Mouse (Mus musculus) neural tube, embryonic 10.5 days (tissue): ENCODE measurements around the gene Meis1.

ENCODE experiments used
- DNase-seq: peaks from one replicate; pipeline ENCODE4 v3.0.0-alpha.2; 2017; ENCODE audit warnings: low spot score; ENCODE audit errors: extremely low spot score

The Meis1 gene

GRCm38 (mm10) chr11:19014441-19015161, 4.2 kb downstream of the Meis1 start:
- peak; percentile 65 for DNase-seq

- no peak for DNase-seq
Observed at GRCm38 (mm10) chr11:19014113-19014440, 4.7 kb downstream of the Meis1 start.

DNA sequence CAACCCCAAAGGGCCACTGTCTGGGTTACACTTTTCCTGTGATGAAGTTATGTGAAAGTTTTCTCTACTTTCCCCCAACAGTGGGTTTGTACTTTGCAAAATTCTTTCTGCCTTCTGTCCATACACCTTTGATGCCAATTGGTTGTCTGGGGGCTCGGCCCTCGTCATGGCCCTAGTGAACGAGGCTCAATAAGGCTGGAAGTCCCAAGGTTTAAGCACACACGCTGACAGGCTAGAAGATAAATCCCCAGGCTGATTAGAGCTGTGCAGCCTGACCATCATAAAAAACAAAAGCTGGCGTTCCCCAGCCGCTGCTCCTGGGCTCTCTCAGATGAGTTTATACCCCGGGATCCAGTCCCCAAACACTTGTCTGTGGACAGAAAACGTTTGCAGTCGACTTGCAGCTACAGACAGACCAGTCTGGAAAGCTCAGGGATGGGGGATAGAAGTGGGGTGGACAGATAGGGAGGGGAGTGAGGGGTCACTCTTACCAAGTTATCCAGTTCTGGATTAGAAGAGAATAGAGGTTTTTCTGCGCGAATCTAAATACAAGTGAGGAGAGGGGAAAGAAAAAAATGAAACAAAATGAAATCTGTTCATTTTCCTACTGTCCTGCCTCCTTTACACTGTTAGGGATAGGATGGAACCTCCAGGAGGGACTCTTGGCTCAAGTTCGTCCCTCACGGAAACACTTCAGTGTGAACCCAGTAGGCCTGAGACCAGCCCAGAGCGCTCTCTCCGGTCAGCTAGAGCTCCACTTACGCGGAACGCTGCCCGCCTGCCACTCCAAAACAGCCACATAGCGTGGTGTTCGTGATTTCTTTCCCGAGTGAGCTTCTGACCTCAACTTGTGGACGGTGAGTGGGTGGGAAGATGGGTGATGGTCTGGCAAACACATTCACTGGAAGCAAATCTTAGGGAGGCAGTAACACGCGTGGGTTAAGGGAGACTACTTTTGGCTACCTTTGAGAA, 5.4 kb downstream of the Meis1 start:
- DNase-seq: peak; percentile 70

DNA sequence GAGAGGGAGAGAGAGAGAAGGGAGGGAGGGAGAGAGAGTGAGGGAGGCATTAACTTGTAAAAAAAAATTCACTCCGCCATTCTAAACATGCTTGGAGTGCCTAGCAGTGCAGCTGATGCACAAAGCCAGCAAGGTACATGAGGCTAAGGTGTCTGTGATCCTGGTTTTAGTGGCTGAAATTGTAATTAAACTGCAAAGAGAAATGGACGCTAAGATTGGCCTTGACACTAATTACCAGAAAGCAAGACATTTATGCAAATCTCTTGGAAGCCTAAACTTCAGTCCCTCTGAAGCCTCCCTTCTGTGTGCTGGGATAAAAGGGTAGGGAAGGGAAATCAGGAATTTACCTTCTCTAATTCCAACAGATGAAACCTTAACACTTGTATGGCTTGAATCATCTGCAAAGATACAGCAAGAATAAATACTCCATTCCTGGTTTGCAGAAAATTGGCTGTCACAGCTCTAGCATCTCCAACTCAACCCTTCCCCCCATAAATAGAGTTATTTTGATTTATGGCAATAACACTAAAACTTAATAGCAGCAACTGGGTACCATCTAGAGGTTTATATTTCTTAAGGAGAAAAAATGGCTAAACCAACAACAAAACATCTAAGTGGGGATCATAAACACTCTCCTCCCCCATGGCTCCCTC, 6.2 kb downstream of the Meis1 start:
- DNase-seq: no peak

GRCm38 (mm10) chr11:19012001-19012400, 6.8 kb downstream of the Meis1 start:
- no peak for DNase-seq

DNA sequence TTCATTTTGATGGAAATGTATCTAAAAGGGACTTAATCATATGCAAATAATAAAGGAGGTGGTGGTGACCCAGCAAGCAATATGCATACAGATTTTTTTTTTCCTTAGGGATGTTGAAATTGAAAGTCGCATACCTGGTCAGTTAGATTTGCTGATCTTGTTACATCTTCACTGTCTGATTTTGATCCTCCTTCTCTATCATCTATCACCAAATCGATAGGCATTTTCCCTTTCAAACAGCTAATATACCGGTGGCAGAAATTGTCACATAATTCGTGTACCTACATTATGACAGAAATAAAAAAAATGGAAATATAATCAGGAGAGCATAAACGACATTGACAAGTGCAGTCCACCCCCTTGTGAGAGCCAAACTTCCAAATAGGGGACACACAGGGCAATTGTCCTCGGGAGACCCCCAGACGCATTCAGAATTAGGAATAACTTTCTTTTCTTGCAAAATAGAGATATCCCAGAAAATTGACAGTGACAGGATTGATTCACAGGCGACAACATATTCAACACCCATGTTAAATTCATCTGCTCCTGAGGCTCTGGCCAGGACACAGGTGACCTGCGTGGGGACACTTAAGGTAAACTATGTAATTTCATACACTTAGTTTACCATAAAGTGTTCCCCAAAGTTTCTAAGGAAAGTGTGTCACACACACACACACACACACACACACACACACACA, 7.5 kb downstream of the Meis1 start:
- no peak for DNase-seq

GRCm38 (mm10) chr11:19010396-19010811, 8.4 kb downstream of the Meis1 start:
- peak; percentile 58 for DNase-seq

GRCm38 (mm10) chr11:19009536-19010395, 9.0 kb downstream of the Meis1 start:
- DNase-seq: peak; percentile 42

GRCm38 (mm10) chr11:19008610-19009384, 10.0 kb downstream of the Meis1 start:
- peak; percentile 49 for DNase-seq

DNA sequence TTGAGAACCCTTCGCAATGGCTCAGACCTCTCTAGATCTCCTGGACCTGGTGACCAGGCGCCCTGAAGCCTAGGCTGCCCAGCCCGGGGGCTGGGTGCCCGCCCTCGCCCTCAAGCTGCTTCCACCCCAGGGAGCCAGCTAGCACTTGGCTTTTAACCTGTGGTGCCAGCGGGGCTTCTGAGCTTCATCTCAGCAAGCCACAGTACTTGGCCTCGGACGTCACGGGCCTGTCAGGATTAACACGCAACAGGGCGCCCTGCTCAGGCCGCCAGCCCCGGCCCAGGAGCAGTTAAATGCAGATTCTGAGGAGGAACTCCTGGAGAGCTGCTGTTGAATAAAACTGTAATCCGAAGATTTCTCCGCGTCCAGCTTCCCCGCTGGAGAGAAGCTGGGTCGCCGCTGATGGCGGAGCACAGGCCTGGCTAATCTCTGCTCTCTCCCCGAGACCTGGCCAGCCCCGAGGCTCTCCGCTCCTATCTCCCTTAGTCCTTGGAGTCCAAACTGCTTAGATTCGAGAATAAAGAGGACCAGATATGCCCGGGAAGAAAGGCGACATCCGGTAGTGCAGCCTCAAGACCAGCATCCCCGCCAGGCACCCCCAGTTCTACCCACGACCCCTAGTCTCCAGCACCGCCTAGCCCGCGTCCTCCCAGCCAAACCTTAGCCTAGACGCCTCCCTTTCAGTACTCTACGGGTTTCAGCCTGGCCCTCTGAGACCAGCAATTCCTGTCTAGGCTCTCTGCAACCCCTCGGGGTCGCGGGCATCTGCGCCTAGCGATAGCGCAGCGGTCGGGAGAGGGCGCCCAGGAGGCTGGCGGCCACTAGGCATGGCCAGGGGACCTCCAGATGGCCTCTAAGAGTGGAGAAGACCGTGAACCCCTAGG, 11.0 kb downstream of the Meis1 start:
- peak; percentile 61 for DNase-seq

DNA sequence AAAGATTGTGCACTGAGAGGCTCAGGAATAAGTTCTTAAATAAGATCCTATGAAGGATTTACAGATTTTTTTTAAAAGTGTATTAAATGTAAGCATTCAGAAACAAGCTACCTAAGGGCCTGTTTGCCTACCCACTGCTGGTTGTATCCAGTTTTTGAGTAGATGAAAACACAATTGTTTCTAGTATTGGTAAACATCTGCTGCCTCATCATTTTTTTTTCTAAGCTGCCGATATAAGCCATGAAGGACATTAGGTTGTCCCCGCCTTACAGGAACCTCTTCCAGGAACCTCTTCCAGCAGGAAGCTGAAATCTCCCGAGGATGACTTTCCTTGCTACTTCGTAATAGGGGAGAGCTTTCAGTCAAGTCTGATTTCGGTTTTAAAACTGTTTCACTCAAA, 11.7 kb downstream of the Meis1 start:
- DNase-seq: no peak

DNA sequence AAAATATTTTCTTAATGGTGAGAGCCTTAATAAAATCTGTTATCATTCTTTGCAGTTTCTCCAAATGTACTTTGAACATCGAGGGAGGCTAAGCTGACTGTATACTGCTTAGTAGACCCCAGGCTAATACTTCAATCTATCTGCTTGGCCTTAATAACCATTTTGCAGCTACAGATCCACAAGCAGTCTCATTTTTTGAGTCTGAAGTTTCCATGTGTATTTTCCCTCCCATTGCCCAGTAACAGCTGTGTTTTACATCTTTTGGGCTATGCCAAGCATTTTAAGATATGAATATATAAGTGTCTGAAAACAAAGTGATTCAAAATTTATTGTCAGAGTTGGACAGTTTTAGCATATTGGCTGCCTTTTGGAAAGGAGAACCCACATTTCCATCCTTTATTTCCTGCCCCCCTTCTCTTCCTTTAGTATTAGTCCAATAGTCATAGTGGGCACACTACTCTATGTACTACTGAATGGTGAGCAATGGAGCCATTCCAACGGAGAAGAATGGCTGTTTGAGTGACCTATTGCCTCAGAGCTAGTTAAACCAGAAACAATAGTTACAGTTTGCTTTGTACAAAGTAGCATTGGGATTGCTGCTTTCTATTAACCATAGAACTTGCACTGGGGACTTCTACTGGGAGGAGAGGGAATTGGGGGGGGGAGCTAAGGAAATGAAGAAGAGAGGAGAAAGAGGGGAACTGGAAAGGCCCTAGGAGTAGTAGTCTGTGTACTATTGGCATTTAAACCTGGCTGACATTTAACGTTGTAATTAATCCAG, 12.7 kb downstream of the Meis1 start:
- DNase-seq: no peak

- DNase-seq: no peak
Observed at GRCm38 (mm10) chr11:19005007-19005912, 13.5 kb downstream of the Meis1 start.

- no peak for DNase-seq
Observed at GRCm38 (mm10) chr11:19003066-19003465, 15.7 kb downstream of the Meis1 start.

- DNase-seq: peak; percentile 10
Observed at GRCm38 (mm10) chr11:18996767-18997166, 22.0 kb downstream of the Meis1 start.

GRCm38 (mm10) chr11:18996289-18996688, 22.5 kb downstream of the Meis1 start:
- DNase-seq: peak; percentile 12

DNA sequence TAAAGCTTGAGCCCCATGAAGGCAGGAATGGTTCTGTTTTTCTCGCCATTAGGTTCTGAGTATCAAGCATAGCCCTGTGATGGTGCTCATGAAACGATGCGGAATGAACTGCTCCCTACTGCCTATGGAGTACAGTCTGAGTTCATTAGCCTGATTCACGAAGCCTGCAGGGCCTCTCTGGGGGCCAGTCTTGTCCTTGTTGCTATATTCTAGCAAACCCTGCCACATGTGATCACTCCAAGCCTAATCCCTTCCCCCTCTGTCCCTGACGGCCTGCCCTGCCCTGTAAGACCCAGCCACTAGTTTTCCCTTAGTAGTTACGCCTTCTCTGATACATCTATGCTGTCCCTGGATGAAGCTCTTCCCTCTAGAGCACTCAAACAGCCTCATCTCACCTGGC, 26.0 kb downstream of the Meis1 start:
- DNase-seq: peak; percentile 11
